Mouse (Mus musculus): ENCODE results near the gene Git1.

GRCm38 (mm10) chr11:77532202-77532846 lies 39.0 kb downstream of the Git1 start:
- TF ChIP-seq USF1 (IDR thresholded peaks at IDR 0.05; ENCODE audit: low read depth) (no peak), CTCF (IDR thresholded peaks at IDR 0.05; ENCODE audit: control insufficient read depth, insufficient read depth, insufficient read length) (no peak), FOSL1 (IDR thresholded peaks at IDR 0.05; ENCODE audit: insufficient read depth, low read length, poor library complexity, severe bottlenecking) (no peak), MYOG (IDR thresholded peaks at IDR 0.05; ENCODE audit: control insufficient read depth, extremely low read depth, insufficient read length) (no peak), MAX (IDR thresholded peaks at IDR 0.05) (no peak)
